Mouse (Mus musculus) layer of hippocampus, adult 9-11 months (tissue): Measurements from ENCODE around the gene Afmid.
A peak's percentile ranks its signal among the peaks of the same experiment; 100 is the strongest.
"Not testable (repeated sequence)": the region's sequence is repeated elsewhere in the genome, so short reads cannot be mapped to it uniquely, and the experiment has no call there.

Source experiments
- DNase-seq: peaks from one replicate; pipeline ENCODE4 v3.0.0; 2022

Gene Afmid

GRCm38 (mm10) chr11:117796954-117797353 lies 28.8 kb upstream of the Afmid start:
- no peak for DNase-seq

GRCm38 (mm10) chr11:117797511-117798159 lies 28.1 kb upstream of the Afmid start, which contains the start of gene 6030468B19Rik:
6030468B19Rik (plus strand) TSS chr11:117797660.
- no peak for DNase-seq

DNA sequence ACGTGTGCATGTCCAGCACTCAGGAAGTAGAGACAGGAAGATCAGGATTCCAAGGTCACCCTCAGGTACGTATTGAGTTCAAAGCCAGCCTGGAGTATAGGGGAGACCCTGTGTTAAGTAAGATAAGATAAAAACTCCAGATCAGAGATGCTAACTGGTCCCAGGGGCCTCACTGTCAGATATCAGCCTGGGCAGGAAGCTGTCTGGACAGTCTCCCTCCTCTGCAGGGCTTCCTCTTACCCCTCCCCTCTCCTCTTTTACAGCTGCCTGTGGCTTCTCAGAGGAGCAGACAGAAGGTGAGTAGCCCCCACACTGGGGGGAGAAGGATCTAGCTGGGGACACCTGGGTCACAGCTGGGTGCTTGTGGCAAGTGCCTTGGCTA lies 27.6 kb upstream of the Afmid start:
- DNase-seq = no peak

- no peak for DNase-seq
These were observed 26.6 kb upstream of the Afmid start for GRCm38 (mm10) chr11:117799174-117799573.

DNA sequence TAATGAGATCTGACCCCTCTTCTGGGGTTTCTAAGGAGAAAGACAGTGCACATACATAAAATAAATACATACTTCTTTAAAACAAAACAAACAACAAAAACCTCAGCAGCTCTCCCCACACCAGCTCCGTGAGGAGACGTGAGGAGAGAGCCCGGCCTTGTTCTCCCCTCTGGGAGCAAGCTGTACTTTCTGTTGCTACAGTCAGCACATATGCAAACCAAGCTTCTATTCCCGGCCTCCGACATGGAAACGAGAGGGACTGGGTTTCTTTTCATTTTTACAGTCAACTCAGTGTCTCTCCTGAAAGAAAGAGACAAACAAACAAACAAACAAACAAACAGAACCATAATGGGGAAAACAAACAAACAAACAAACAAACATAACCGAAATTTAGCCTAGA lies 25.7 kb upstream of the Afmid start:
- no peak for DNase-seq

- DNase-seq = no peak
These were observed 24.1 kb upstream of the Afmid start for GRCm38 (mm10) chr11:117801650-117802049.

DNA sequence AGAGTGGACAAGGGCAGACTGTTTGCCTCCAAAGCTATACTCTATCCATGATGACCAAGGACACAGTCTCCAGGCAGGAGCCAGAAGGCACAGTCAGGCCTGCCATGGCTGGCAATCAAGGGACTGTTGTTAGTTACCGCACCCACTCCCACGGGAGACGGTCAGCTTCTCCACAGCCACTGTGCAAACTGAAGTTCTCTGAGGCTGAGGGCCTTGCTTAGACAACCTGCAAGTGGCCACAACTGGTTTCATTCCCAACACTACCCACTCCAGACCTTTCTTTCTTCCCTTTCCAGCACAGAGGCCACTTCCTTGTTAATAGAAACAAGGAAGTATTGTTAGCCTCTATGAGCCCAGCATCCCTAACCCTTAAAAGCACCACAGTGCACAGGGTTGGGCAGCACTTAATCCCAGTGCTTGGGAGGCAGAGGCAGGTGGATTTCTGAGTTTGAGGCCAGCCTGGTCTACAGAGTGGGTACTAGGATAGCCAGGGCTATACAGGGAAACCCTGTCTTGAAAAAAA lies 22.5 kb upstream of the Afmid start:
- DNase-seq = no peak

- no peak for DNase-seq
These were observed 18.9 kb upstream of the Afmid start for GRCm38 (mm10) chr11:117806781-117807180.

- no peak for DNase-seq
These were observed 16.1 kb upstream of the Afmid start, which contains the start of the genes Gm20708 and Syngr2 for GRCm38 (mm10) chr11:117809407-117810311. Gm20708 (plus strand) TSS chr11:117809668. Syngr2 (plus strand) TSS chr11:117809668.

DNA sequence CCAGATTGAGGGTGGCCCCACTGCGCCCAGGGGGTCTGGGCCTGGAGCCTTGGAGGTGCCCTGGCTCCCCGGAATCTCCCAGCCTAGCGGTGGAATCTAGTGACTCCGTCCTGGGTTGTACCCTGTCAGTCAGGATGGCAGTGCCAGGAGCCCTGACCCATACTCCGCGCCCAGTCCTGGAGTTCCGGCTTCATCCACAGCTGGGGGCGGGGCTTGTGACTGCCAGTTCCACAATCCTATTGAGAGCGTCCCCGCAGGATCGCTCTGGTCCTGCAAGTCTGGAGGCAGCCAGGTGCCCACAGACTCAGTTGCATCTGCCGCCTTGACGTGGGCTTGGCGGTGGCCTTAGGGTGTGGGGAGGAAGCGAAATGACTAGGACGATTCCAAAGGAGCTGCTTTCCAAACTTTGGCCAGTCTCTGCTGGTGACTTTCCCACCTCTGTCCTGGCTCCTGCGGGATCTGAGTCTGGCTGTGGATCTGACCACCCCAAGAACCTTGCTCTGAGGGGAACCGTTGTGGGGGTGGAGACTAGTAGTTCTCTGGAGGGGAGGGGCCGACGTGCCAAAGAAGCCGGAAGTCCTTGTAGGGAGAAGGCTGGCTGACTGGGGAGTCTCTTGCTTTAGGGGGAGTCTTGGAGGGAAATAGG lies 15.2 kb upstream of the Afmid start:
- peak; percentile 82 for DNase-seq

DNA sequence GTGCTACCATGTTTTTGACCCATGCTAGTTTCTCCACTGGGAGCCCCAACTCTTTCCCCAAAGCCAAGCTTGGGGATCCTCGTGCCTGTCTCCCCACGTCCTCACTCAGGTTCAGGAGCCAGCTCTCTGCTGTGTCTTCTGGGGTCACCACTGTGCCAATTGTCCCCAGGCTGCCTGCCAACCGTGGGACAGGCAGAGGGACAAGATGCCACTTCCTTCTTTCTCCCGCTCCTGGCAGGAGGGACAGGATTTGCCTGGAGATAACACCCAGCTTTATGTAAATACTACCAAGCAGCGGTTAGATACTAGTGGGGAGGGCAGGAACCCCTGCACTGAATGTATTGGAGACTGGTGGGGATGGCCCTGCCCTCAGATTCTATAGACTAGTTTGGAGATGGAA lies 11.9 kb upstream of the Afmid start:
- DNase-seq = no peak

GRCm38 (mm10) chr11:117814704-117815366 lies 10.9 kb upstream of the Afmid start:
- DNase-seq = no peak

DNA sequence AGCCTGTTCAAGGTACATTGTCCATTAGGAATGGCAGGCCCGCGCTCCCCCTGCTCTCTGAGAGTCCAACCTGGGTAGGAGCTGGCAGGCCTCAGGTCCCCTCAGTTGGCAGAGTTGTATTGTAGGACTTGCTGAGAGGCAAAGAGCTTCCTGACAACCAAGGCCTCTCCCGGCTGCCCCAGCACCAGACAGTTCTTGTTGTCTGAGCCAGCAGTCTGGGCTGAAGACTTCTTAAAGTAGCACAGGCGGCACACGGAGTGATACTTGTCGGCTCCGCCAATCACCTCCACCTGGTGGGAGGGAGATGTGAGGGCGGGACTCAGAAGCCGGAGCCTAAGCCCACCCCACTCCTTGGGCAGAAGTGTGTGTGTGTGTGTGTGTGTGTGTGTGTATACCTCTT lies 9.9 kb upstream of the Afmid start:
- not testable (repeated sequence) for DNase-seq

DNA sequence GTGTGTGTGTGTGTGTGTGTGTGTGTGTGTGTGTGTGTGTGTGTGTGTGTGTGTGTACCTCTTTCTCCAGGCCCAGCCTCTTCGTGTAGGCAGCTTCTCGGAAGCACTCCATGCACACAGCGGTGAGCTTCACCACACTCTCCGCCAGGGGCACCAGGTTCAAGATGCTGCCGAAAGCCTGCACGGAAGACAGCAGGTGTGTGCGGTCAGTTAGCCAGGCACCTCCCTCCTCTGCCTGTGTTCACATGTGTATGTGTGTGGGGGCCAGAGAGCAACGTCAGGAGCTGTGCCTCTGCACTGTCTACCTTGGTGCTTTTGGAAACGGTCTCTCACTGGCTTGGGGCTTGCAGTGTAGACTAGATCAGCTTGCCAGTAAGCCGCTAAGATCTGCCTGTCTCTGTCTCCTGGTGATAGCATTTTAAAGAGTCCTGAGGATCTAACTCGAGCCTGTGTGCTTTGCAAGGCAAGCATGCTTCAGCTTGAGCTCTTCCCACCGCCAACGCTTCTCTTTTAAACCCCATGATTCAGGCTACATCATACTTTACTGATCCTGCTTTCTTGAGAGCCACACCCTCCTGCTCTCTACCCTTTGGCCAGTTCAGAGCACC lies 9.2 kb upstream of the Afmid start:
- DNase-seq = no peak

DNA sequence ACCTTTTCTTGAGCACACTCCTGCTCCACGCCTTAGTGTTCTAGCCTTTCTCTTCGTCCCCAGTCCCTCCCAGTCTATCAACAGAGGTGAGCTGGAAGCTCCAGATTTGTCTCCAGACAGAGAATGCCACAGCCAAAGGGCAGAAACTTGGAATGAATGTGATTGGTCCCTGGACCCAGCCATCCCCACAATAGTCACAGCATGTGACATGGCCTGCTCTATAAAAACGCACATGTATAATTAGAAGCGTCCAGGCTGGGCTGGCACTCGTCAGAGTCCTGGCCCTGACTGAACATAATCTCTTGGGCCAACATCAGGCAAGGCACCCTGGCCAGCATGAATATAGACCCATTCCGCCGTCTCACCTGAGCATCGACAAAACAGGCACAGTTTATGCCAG lies 6.6 kb upstream of the Afmid start:
- DNase-seq = no peak

- DNase-seq = no peak
These were observed 5.6 kb upstream of the Afmid start for GRCm38 (mm10) chr11:117820173-117820572.

DNA sequence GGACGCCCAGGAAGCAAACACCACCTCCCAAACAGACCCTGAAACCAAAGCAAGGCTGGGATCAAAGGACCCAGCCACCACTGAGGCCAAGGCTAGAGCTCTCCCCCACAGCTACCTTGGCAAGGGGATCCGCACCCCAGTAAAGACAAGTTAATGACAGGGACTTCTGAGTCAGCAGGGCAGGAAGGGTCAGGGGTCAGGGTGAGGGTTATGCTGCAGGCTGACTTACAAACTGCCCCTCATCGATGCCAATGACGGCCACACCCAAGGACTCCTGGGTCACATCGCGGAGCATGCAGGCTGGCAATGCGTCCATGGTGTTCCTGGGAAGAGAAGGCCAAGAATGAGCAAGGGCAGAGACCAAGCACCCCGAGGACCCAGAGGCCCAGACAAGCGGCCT lies 3.9 kb upstream of the Afmid start:
- DNase-seq = no peak

DNA sequence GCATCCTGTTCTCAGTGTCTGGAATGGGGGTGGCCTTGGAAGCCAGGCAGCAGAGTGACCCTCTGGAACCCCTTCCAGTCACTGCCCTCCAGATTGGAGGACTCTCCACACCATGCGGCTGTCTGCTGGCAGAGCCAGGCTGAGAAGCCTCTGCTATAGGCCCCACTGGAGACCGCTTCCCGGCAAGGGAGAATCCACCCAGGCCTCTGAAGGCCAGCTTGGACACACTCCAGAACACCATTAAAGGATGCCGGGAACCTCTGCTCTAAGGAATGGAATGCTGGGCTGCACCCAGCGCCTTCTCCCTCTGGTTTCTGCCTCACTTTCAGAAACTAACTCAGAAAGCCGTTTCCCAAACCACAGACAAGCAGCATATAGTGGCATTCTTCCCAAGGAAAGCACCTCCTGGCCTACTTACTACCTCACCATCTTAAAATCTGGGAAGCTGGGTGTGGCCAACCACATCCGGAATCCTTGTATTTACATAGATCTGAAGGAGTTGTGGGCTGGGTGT lies 2.9 kb upstream of the Afmid start:
- no peak for DNase-seq

- DNase-seq = no peak
These were observed 2.3 kb upstream of the Afmid start for GRCm38 (mm10) chr11:117823411-117823810.

DNA sequence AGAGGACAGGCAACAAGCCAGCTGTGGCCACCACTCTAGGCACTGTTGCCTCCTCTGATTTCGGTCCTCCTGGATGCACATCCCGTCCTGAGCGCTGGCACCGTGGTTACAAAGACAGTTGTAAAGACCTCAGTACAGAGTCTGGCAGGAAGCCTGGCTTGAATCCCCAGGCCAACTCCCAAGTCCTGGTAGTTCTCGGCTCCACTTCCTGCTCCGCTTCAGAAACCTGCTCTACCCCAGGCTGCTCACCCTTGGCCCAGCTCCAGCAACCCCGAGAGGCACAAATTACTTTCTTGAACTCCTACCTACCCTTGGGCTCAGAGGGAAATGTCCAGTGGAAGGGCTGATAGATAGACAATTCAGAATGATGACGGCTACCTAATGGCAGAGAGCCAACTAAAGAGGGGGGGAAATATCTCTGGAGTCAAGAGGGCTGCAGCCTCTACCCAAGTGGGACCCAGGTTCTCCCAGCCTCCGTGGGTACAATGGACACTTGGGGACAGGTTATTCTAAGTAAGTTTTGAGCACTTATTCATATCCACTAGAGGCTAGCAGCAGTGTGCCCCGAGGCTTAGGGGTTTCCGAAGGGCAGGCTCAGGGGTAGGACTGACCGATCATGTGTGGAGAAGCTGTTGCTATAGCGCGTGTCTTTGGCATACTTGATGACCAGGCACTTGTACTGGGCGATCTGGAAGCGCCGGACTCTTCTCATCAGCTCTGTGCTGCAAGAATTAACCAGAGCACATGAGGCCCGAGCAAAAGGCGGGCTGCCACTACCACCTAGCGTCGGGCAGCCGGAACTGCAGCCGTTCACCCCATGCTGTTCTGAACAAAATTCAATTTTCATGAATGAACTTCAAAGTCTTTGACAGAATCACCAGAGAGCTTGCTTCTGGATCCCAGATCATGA lies 1.4 kb upstream of the Afmid start:
- DNase-seq = peak; percentile 74

DNA sequence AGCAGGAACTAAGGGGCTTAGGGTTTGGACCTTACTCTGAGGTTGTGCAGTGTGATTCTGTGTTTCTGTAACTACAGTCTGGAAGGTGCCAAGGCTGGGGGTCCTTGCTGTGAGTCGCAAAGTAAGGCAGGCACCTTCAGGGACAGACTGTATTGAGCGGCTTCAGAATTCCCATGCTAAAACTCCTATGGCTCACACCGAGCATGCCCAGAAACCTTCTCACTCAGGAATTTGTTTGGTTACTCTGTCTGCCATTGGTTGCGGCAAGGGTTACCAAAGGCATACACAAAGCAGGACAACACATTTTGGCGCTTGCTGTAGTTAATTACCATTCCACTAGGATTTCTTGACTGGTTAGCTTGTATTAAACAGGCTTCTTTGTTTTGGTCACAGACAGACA lies 440 bp downstream of the Afmid start:
- no peak for DNase-seq
